Mouse (Mus musculus): Measurements from ENCODE around the gene Shtn1. TPM values are rescaled to one million over a fixed set of nuclear protein-coding genes. Genes with fewer than 3 reads are reported as not detected.

Shtn1 gene
- polyA plus RNA-seq, 2 experiments from 2014 or later = 0.19 to 0.33 TPM

DNA sequence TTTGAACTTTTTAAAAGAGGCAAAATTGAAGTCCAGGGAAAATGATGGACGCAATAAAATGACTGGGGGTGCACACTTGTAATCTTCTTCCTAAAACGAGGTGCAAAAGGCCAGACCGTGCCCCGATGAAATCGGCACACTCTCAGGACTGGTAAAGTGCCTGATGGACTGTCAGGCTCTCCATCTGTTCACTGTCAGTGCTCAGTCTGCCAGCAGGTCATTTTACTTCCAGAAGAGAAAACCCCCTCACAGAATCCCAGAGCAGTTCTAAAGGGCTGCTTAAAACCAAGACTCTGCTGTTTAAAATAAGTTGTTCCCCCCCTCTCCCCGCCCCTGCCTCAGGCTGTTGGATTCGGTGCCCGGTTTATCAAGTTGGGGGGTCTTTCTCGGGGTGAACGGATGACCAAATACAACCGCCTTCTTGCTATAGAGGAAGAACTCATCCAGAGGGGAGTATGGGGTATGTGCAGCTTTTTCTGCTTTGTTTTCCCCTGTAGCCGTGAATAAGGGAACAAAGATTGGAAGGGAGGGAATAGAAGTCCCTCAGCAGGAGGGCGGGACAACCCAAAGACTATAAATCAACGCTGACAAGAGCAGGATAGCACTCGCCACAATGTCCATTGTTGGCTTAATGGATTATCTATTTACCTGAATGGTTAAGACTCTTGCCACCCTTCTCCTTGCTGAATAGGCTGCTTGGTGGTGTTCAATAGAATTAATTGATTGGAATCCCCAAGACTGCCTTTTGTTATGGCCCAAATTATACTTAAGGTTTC lies 107.0 kb downstream of the Shtn1 start:
- ATAC-seq = no peak

DNA sequence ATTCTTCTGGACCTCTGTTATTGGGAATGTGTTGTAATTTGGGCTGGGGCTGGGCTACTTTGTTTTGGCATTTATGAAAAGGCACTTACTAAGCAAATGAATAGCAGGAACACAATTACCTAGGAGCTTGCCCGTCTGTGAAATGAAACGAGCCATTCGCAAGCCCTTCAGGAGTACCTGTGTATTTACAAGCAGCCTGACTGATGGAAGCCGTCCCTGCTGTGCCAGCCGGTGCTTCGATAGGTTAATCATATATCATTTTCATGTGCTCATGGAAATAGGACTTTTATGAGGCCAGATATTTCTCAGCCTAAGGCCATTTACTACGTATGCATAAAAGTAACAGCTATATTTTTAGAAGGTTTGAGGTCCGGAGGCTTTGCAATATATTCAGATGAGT lies 112.9 kb downstream of the Shtn1 start:
- no peak for ATAC-seq

DNA sequence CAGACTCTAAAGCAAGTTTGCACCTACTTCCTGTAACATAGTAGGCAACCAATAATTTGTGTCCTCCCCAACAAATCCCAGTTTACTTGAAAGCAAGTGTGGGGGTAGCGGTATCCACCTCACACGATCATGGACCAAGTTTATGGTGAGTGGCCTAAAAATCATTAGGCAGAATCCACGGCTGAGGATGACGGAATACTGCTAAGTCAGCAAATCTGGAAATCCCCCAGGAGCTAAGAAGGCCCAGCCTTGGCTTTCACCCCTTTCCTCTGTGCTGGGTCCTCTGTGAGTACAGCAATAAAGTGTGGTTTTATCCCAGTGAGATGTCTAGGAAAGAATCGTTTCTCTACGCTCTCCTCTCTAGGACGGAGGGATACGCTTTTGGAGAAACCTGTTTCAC lies 121.1 kb downstream of the Shtn1 start:
- ATAC-seq = no peak

DNA sequence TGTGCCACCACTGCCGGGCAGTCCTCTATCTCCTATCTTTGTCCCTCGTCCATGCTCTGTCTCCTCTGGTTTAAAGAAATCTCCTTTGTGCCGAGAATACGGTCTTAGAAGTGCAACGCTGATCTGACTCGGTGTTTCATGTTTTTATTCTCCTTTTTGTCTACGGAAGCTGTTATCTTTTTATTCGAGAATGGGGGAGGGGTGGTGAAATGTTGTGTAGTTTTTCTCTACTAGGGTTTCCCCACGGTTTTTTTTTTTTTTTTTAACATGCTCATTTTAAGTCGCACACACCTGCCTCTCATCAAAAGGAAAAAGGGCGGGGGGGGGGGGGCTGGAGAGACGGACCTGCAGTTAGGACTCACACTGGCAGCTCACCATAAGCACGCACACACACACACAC lies 123.7 kb downstream of the Shtn1 start:
- ATAC-seq = no peak

DNA sequence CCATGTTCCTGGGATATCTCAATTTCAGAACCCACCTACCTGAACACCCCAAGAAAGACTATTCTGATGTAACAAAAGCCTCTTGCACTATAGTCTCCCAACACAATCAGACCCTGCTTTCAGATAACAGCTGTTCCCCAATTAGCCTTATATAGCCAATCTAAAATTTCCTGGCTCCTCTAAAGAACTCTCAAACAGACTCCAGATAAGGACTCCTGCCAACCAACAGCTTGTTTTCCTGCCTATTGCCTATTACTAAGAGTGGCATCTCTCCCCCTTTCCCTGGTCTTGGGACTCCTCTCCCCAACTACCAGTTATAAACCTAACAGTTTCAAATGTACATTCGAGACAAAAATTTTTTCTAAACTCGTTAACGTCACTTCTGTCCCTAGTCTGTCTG lies 124.4 kb downstream of the Shtn1 start:
- ATAC-seq = no peak

DNA sequence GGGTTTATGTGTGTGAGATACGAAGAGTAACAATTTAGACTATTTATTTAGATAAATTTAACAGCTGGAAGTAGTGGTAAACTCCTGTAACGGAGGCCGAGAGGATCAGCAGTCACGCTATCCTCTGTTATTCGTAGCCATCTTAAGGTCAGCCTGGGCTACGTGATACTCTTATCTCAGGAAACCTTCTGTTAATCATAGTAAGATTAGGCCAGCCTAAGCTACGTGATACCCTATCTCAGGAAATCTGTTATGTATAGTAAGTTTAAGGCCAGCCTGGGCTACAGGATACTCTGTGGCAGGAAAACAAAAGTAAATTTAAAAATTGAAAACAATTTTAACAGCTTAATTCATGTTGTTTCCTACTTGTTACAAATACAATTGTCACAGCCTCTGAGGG lies 129.9 kb downstream of the Shtn1 start:
- no peak for ATAC-seq

DNA sequence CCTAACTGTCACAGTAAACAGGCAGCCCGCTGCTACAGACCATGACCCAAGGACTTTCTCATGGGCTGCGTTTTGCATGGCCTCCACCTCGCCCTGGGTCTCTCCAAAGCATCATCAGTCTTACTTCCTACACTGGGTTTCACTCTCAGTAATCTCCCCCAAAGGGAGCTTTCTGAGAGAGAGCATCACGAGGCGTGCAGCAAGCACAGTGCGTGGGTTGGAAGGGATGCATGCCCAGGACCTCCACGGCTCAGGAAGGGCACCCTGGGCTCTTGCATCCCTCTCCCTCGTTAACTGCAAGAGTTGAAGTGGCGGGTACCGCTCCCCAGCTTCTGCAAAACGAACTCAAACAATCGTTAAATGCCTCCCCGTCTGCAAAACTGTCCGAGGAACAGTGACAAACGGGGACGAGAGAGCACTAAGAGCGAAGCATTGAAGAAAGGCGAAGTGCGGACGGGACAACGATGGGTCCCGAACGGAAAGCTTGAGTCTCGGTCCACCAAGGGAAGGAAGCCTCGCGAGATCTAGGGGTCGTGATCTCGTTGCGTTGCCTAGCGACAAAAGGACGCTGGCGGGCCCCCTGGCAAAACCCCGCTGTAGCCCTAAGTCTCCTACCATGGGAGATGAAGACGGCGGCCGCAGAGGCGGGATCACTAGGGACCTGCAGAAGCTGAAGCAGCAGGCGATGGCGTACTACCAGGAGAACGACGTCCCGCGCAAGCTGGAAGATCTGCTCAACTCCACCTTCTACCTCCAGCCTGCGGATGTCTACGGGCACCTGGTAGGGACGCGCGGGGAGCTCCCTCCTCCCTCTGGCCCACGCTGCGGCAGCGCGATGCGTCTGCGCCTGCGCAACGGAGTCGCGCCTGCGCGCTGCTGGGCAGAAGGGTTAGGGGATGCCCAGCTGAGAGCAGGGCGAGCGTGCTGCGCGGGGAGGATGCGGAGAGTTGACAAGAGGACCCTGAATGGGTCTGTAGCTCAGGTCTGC lies 132.8 kb downstream of the Shtn1 start, which contains the start of the genes Eno4 and Hspa12a:
Eno4 (plus strand) TSS at position 585 of the 988 bp plus-strand sequence.
Hspa12a (minus strand) TSS at position 814 of the 988 bp plus-strand sequence.
- ATAC-seq = peak; percentile 94

DNA sequence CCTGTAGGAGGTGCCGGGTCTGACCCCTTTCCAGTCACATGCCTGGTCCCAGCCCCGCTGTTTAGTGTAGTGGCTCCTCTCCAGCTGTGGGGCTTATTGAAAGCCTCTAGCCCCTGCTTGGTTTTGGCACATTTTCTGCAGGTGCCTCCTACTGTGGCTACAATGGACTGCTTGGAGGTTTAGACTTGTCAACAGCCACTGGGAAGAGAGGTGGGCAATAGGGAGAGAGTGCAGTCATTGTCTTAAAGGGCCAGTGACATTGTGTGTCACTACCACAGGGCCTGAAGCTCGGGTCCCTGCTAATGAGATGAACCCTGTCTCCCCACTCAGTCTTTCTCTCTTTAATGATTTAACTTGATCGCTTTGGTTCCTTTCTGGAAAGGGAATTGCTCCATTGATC lies 142.8 kb downstream of the Shtn1 start:
- ATAC-seq = no peak

DNA sequence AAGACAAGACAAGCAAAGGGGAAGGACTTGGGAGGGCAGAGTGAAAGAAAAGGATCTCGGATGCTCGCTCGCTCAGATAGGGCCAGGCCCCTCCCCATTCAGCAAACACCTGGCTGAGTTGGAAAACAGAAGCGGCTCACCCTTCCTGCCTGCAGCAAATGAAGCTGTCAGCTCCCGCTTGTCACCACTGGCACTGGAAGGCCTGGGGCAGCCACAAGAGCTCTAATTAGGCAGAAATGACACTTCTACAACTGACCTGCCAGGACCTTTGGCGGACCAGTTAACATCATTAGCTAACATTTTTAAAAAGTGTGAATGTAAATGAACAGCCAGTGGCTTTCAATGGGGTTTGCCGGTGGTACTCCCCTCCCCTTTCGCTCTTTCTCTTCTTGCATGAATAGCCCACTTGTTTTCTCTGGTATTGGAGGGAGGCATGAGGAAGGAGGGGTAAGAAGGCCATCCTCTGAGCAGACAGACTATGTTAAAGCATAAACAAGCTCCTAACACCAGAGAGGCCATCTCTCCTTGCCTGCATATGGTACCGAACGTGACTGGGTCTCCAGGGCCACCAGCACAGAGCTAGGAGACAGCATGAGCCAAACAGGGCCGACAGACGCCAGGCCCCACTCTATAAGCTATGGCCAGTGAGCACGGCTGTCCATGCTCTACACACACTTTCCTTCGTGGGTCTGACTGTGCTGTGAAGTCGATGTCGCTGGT lies 144.7 kb downstream of the Shtn1 start:
- no peak for ATAC-seq

Other genes starting within 250 kb of the Shtn1 start
- not detected for gene Eno4, start 132.7 kb downstream of the Shtn1 start, polyA plus RNA-seq (2017; shearing (Covaris generic))
- gene Hspa12a, start 132.4 kb downstream of the Shtn1 start, polyA plus RNA-seq (2017; shearing (Covaris generic)) = 1 to 10 TPM in 1 of 2 experiments, under 1 TPM in 1; 0.81 to 1.5 TPM
- gene Vax1, start 94.0 kb upstream of the Shtn1 start, polyA plus RNA-seq (2017; shearing (Covaris generic)) = not detected
- gene Kcnk18, start 143.1 kb upstream of the Shtn1 start, polyA plus RNA-seq (2017; shearing (Covaris generic)) = not detected
- 10 to 100 TPM; 12.6 to 19.8 TPM for gene Slc18a2, start 184.8 kb upstream of the Shtn1 start, polyA plus RNA-seq (2017; shearing (Covaris generic))
- gene Rps12-ps3, start 246.2 kb upstream of the Shtn1 start, polyA plus RNA-seq (2017; shearing (Covaris generic)) = 100 to 1,000 TPM; 303 to 848 TPM

Data from activated CD4-positive, CD25-positive, alpha-beta regulatory T cell, adult 4 months (primary cell).